Mouse (Mus musculus) cerebellum, adult 9-11 months (tissue): ENCODE data around the gene Tsc22d1.

Experiments
- DNase-seq: peaks from one replicate; pipeline ENCODE4 v3.0.0; 2022

Tsc22d1 gene

GRCm38 (mm10) chr14:76488101-76489044, 73.6 kb downstream of the Tsc22d1 start:
- no peak for DNase-seq

- DNase-seq, result no peak
Measured at GRCm38 (mm10) chr14:76489128-76489527, 74.4 kb downstream of the Tsc22d1 start.

- no peak for DNase-seq
Measured at GRCm38 (mm10) chr14:76495022-76495421, 80.3 kb downstream of the Tsc22d1 start.

GRCm38 (mm10) chr14:76497187-76497586, 82.4 kb downstream of the Tsc22d1 start:
- no peak for DNase-seq

- DNase-seq, result no peak
Measured at GRCm38 (mm10) chr14:76498210-76498609, 83.4 kb downstream of the Tsc22d1 start.

- no peak for DNase-seq
Measured at GRCm38 (mm10) chr14:76499492-76499891, 84.7 kb downstream of the Tsc22d1 start.

GRCm38 (mm10) chr14:76500036-76500435, 85.3 kb downstream of the Tsc22d1 start:
- DNase-seq, result no peak

GRCm38 (mm10) chr14:76503231-76503851, 88.6 kb downstream of the Tsc22d1 start:
- peak; percentile 47 for DNase-seq

- peak; percentile 96 for DNase-seq
Measured at GRCm38 (mm10) chr14:76504121-76504737, 89.5 kb downstream of the Tsc22d1 start.

- DNase-seq, result no peak
Measured at GRCm38 (mm10) chr14:76505101-76505438, 90.3 kb downstream of the Tsc22d1 start.

- peak; percentile 94 for DNase-seq
Measured at GRCm38 (mm10) chr14:76505439-76506220, 90.9 kb downstream of the Tsc22d1 start.

- DNase-seq, result peak; percentile 63
Measured at GRCm38 (mm10) chr14:76506425-76507205, 91.9 kb downstream of the Tsc22d1 start.

GRCm38 (mm10) chr14:76507357-76507756, 92.6 kb downstream of the Tsc22d1 start:
- DNase-seq, result no peak

- DNase-seq, result no peak
Measured at GRCm38 (mm10) chr14:76507804-76508500, 93.2 kb downstream of the Tsc22d1 start.

GRCm38 (mm10) chr14:76508701-76509100, 93.9 kb downstream of the Tsc22d1 start:
- DNase-seq, result no peak

GRCm38 (mm10) chr14:76511971-76512370, 97.2 kb downstream of the Tsc22d1 start:
- no peak for DNase-seq

GRCm38 (mm10) chr14:76513395-76514049, 98.8 kb downstream of the Tsc22d1 start:
- DNase-seq, result no peak

- no peak for DNase-seq
Measured at GRCm38 (mm10) chr14:76514050-76514585, 99.4 kb downstream of the Tsc22d1 start.

- DNase-seq, result no peak
Measured at GRCm38 (mm10) chr14:76515620-76516019, 100.9 kb downstream of the Tsc22d1 start.

- no peak for DNase-seq
Measured at GRCm38 (mm10) chr14:76518217-76518616, 103.5 kb downstream of the Tsc22d1 start.

GRCm38 (mm10) chr14:76520606-76521005, 105.8 kb downstream of the Tsc22d1 start:
- DNase-seq, result no peak
